Comparison of ENCODE assay signal across 8 mouse cellular contexts in the genomic region with DNA sequence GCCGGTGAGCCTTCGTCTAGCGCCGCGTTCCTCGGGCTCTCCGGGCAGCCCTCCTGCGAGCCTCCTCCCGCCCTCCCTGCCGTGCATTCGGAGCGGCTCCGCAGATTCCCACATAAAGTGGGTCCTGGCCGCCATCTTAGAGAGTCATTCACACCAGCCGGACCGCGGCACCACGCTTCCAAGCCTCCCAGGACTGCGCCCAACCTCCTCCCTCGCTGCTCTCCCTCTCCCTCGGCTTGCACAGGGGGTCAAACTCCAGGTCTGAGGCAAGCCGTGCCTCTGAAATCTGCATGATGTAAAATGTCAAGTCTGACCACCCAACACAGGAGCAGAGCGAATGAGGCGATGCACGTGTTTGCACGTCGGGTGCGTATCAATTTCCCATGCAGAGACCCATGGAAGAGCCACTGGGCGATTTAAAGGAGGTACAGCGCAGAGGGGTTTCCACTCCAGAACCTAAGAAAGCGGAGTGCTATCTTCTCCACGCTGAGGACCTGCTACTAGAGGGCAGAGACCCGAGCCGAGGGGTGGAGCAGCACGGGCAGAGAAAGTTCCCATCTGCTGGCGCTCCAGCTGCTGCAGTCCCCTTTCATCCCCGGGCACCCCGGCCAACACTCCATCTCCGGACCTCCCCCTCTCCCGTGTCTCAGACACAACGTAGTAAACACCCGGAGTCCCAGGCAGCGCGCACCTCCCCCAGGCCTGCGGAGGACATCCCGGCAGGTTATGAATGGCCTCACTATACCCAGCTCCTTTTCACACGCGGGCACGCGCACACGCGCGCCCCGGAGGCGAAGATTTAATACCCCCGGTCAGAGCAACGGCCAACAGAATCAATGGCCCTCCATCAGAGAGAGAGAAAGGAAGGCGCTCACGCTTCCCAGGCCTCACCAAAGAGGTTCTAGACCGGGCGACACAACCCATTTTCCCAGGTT. TPM values are rescaled to one million over a fixed set of nuclear protein-coding genes. Genes with fewer than 3 reads are reported as not detected.
DNase-seq lines count a peak whose midpoint lies in the region; ATAC-seq and TF ChIP-seq lines count a peak whose summit lies in the region.

No protein-coding gene starts in this region.

- H3K4me3 ChIP-seq in CH12.LX (replicated peaks in 1 of 3; ENCODE audit: low read depth in 2 of 3, low read length in 2 of 3, poor library complexity in 1 of 3) = peak overlapping the region; percentile 67 to 98 (median 87)
- peak overlapping the region; percentile 73 for H3K4me3 ChIP-seq in heart, embryonic 13.5 days
- peak overlapping the region; percentile 98 to 99 for H3K4me3 ChIP-seq in liver, embryonic 14.5 days (ENCODE audit: insufficient read depth in 1 of 2, low read depth in 2 of 2, low read length in 2 of 2)
- H3K4me3 ChIP-seq in neural tube, embryonic 12.5 days = peak overlapping the region; percentile 100

- no peak for TF ChIP-seq RAD21 in CH12.LX (IDR thresholded peaks at IDR 0.05; ENCODE audit: low read depth, low read length)

- peak overlapping the region; percentile 38 for H3K4me2 ChIP-seq in CH12.LX (ENCODE audit: insufficient read depth, low read depth, poor library complexity, severe bottlenecking)
- peak overlapping the region; percentile 98 for H3K4me2 ChIP-seq in heart, embryonic 13.5 days
- H3K4me2 ChIP-seq in liver, embryonic 14.5 days (ENCODE audit: low read depth) = peak overlapping the region; percentile 98
- peak overlapping the region; percentile 87 for H3K4me2 ChIP-seq in neural tube, embryonic 12.5 days (replicated peaks)

- TF ChIP-seq EP300 in CH12.LX (IDR thresholded peaks at IDR 0.05; ENCODE audit: low read length) = no peak
- no peak for TF ChIP-seq EP300 in liver, embryonic 14.5 days (IDR thresholded peaks at IDR 0.05; ENCODE audit: low read depth)

- peak overlapping the region; percentile 33; the same call in 1 of the 2 replicates for H3K27ac ChIP-seq in CH12.LX (ENCODE audit: insufficient read depth, low read depth)
- H3K27ac ChIP-seq in heart, embryonic 13.5 days (replicated peaks) = peak overlapping the region; percentile 99
- peak overlapping the region; percentile 96 for H3K27ac ChIP-seq in liver, embryonic 14.5 days
- H3K27ac ChIP-seq in neural tube, embryonic 12.5 days = peak overlapping the region; percentile 90

- no peaks in the 10 kb centered on the region for H3K9me3 ChIP-seq in CH12.LX (replicated peaks; ENCODE audit: low read length)
- no peaks in the 10 kb centered on the region for H3K9me3 ChIP-seq in heart, embryonic 13.5 days
- H3K9me3 ChIP-seq in liver, embryonic 14.5 days (ENCODE audit: control insufficient read depth, low read length) = no peaks in the 10 kb centered on the region
- no peaks in the 10 kb centered on the region for H3K9me3 ChIP-seq in neural tube, embryonic 12.5 days

- WGBS in heart, embryonic 13.5 days = under 1% methylated on average over 61 of the region's 61 CpGs
- WGBS in liver, embryonic 14.5 days (ENCODE audit: insufficient replicate concordance) = under 1% methylated on average over 61 of the region's 61 CpGs
- under 1% methylated on average over 61 of the region's 61 CpGs for WGBS in neural tube, embryonic 12.5 days

- no peak for DNase-seq in CH12.LX (ENCODE audit: extremely low read depth)
- peak; percentile 90 for DNase-seq in brain, embryonic 14.5 days (ENCODE audit: low read depth)
- peak; percentile 68 for DNase-seq in kidney, postnatal 14 days
- no peak for DNase-seq in liver, embryonic 14.5 days (ENCODE audit: low read depth in 3 of 3, low spot score in 3 of 3)
- peak; percentile 85 for DNase-seq in testis, postnatal 10 days (ENCODE audit: low spot score)

- in situ Hi-C loops in CH12.LX (cut with MboI; ENCODE audit: low pct_ligation_motif_present, low pct_unique_long_range_greater_than_20kb, low sequenced_read_pairs) = no loop called here

- H3K79me2 ChIP-seq in CH12.LX (replicated peaks; ENCODE audit: control insufficient read depth, extremely low read depth, insufficient read depth, poor library complexity, severe bottlenecking) = peaks cover 49% of the 10 kb centered on the region

- H3K27me3 ChIP-seq in CH12.LX (replicated peaks) = no peaks in the 10 kb centered on the region
- no peaks in the 10 kb centered on the region for H3K27me3 ChIP-seq in heart, embryonic 13.5 days (replicated peaks)
- H3K27me3 ChIP-seq in liver, embryonic 14.5 days (ENCODE audit: control insufficient read depth, insufficient read depth, low read length) = no peaks in the 10 kb centered on the region
- H3K27me3 ChIP-seq in neural tube, embryonic 12.5 days (replicated peaks) = no peaks in the 10 kb centered on the region

- peak; percentile 22; the same call in 1 of the 2 replicates for TF ChIP-seq POLR2A in CH12.LX (IDR thresholded peaks at IDR 0.05; ENCODE audit: low read depth, low read length)
- peak; percentile 48; the same call in 1 of the 2 replicates for TF ChIP-seq POLR2A in brain, embryonic 14.5 days (IDR thresholded peaks at IDR 0.05; ENCODE audit: borderline replicate concordance, extremely low read depth, insufficient read depth, insufficient read length, poor library complexity, severe bottlenecking)

- dilution Hi-C loops in CH12.LX (cut with MboI; ENCODE audit: extremely low pct_ligation_motif_present, extremely low pct_unique_long_range_greater_than_20kb, low sequenced_read_pairs) = no loop called here

- no peak for TF ChIP-seq CTCF in CH12.LX (conservative IDR thresholded peaks at IDR 0.05 in 1 of 2, IDR thresholded peaks at IDR 0.05 in 1 of 2; ENCODE audit: low read depth in 2 of 2, low read length in 2 of 2)
- no peak for TF ChIP-seq CTCF in brain, embryonic 14.5 days (IDR thresholded peaks at IDR 0.05; ENCODE audit: borderline replicate concordance, extremely low read depth, insufficient read depth, insufficient read length)
- no peak for TF ChIP-seq CTCF in liver, embryonic 14.5 days (IDR thresholded peaks at IDR 0.05; ENCODE audit: low read depth)

- no peaks in the 10 kb centered on the region for H3K36me3 ChIP-seq in CH12.LX (replicated peaks in 1 of 2; ENCODE audit: control insufficient read depth in 1 of 2, insufficient read depth in 1 of 2, low read length in 1 of 2)
- H3K36me3 ChIP-seq in heart, embryonic 13.5 days = no peaks in the 10 kb centered on the region
- no peaks in the 10 kb centered on the region for H3K36me3 ChIP-seq in liver, embryonic 14.5 days (replicated peaks; ENCODE audit: control insufficient read depth, insufficient read depth, low read depth)
- H3K36me3 ChIP-seq in neural tube, embryonic 12.5 days = no peaks in the 10 kb centered on the region

- H3K9ac ChIP-seq in CH12.LX (ENCODE audit: insufficient read depth, low read depth) = peak overlapping the region; percentile 86
- H3K9ac ChIP-seq in heart, embryonic 13.5 days = peak overlapping the region; percentile 99
- H3K9ac ChIP-seq in liver, embryonic 14.5 days (replicated peaks) = peak overlapping the region; percentile 96
- peak overlapping the region; percentile 98 for H3K9ac ChIP-seq in neural tube, embryonic 12.5 days

- peak; percentile 33 for ATAC-seq in erythroblast, adult 5-6 weeks (replicated peaks; ENCODE audit: low FRiP score, poor library complexity, severe bottlenecking)
- ATAC-seq in heart, embryonic 13.5 days (ENCODE audit: extremely low read depth, insufficient number of reproducible peaks, low FRiP score, low TSS enrichment) = no peak
- 0 out of 2 replicates have a peak, but pooled peaks have one; percentile 1 for ATAC-seq in liver, embryonic 14.5 days (ENCODE audit: insufficient read depth)
- ATAC-seq in neural tube, embryonic 12.5 days (ENCODE audit: low FRiP score, low read depth) = peak; percentile 79

- peaks cover 4 to 43% of the 10 kb centered on the region in 2 experiments; a peak in 2 of 4 replicates for H3K4me1 ChIP-seq in CH12.LX (ENCODE audit: control insufficient read depth in 1 of 2, insufficient read depth in 2 of 2)
- H3K4me1 ChIP-seq in heart, embryonic 13.5 days = peaks cover 51% of the 10 kb centered on the region
- peaks cover 20 to 21% of the 10 kb centered on the region in 2 experiments for H3K4me1 ChIP-seq in liver, embryonic 14.5 days (replicated peaks; ENCODE audit: control insufficient read depth in 2 of 2, insufficient read depth in 2 of 2, low read length in 1 of 2)
- peaks cover 28% of the 10 kb centered on the region for H3K4me1 ChIP-seq in neural tube, embryonic 12.5 days

TF ChIP-seq in CH12.LX, 34 proteins besides CTCF, POLR2A, EP300 and RAD21 (continues in another document):
- TF ChIP-seq MAZ (IDR thresholded peaks at IDR 0.05; ENCODE audit: low read depth, low read length) = no peak
- TF ChIP-seq USF2 (conservative IDR thresholded peaks at IDR 0.05; ENCODE audit: low read depth, low read length) = no peak
- no peak for TF ChIP-seq NELFE (IDR thresholded peaks at IDR 0.05; ENCODE audit: low read depth, low read length)
- no peak for TF ChIP-seq TCF12 (IDR thresholded peaks at IDR 0.05; ENCODE audit: low read depth, low read length)
- TF ChIP-seq MAFK (IDR thresholded peaks at IDR 0.05; ENCODE audit: insufficient replicate concordance, low read length) = no peak
- TF ChIP-seq ZC3H11A (IDR thresholded peaks at IDR 0.05; ENCODE audit: low read depth, low read length) = no peak
- peak; percentile 38; the same call in 1 of the 2 replicates for TF ChIP-seq UBTF (IDR thresholded peaks at IDR 0.05; ENCODE audit: low read depth, low read length)
- TF ChIP-seq MYC (IDR thresholded peaks at IDR 0.05; ENCODE audit: low read depth, low read length) = peak; percentile 51; the same call in 1 of the 2 replicates
- TF ChIP-seq MEF2A (IDR thresholded peaks at IDR 0.05; ENCODE audit: borderline replicate concordance, low read depth, low read length) = no peak
- no peak for TF ChIP-seq KAT2A (IDR thresholded peaks at IDR 0.05; ENCODE audit: insufficient replicate concordance, low read length)
- TF ChIP-seq MXI1 (IDR thresholded peaks at IDR 0.05; ENCODE audit: low read depth, low read length) = peak; percentile 89; the same call in 1 of the 2 replicates
- no peak for TF ChIP-seq RCOR1 (conservative IDR thresholded peaks at IDR 0.05; ENCODE audit: low read depth, low read length)
- no peak for TF ChIP-seq CHD2 (IDR thresholded peaks at IDR 0.05; ENCODE audit: low read length)
- 0 out of 2 replicates have a peak, but pooled peaks have one; percentile 4 for TF ChIP-seq NRF1 (IDR thresholded peaks at IDR 0.05; ENCODE audit: low read depth, low read length)

RNA-seq across cellular contexts. Expression of a gene that starts 1.8 kb away (rescaled TPM):
- 10.2 and 10.8 TPM in 2 replicates for total RNA-seq in CH12.LX (2012; rRNA removed)
- 2.6 and 4.0 TPM in 2 replicates for total RNA-seq in CH12.LX (2014; rRNA removed)
- polyA plus RNA-seq in CH12.LX (2012; ENCODE audit: insufficient read length, low read depth) = 21.3 and 21.6 TPM in 2 replicates
- polyA plus RNA-seq in brain, embryonic 14.5 days (2012; rRNA removed) = 9.9 and 32.7 TPM in 2 replicates
- total RNA-seq in erythroblast, adult 5-6 weeks (2015; ENCODE audit: low replicate concordance) = 38.0 and 60.7 TPM in 2 replicates
- 35.6 and 63.0 TPM in 2 replicates for total RNA-seq in erythroblast, adult 5-6 weeks (2017; ENCODE audit: low replicate concordance)
- 5.1 and 6.6 TPM in 2 replicates for polyA plus RNA-seq in heart, embryonic 13.5 days (2015; fragmentation: Nextera tagmentation; extraction: Ambion mirVana)
- polyA plus RNA-seq in liver, embryonic 14.5 days (2012; rRNA removed) = 2.5 and 4.0 TPM in 2 replicates
- polyA plus RNA-seq in liver, embryonic 14.5 days (2014; fragmentation: Nextera tagmentation; extraction: Ambion mirVana) = 3.4 and 3.8 TPM in 2 replicates
- 21.1 and 21.3 TPM in 2 replicates for polyA plus RNA-seq in neural tube, embryonic 12.5 days (2016; fragmentation: Nextera tagmentation; extraction: Ambion mirVana)

Comparison
In these comparisons a context has a peak if more than half of its experiments do, and no peak if none do; other contexts are left out.
1. DNase-seq: peak in brain, embryonic 14.5 days (single experiment), kidney, postnatal 14 days (single experiment) and testis, postnatal 10 days (single experiment); none in CH12.LX (single experiment) and liver, embryonic 14.5 days (0 of 3).
2. H3K27ac ChIP-seq: peak in every context shown above with its lines; median percentile 99 in heart, embryonic 13.5 days; 96 in liver, embryonic 14.5 days; 90 in neural tube, embryonic 12.5 days; 33 in CH12.LX.
3. H3K4me2 ChIP-seq: peak in every context shown above with its lines; median percentile 98 in heart, embryonic 13.5 days; 98 in liver, embryonic 14.5 days; 87 in neural tube, embryonic 12.5 days; 38 in CH12.LX.
4. Peak in every context shown above with its lines, with median percentiles within 50 percentile points of each other: H3K4me3 ChIP-seq and H3K9ac ChIP-seq.